Mouse (Mus musculus) myocyte (in vitro differentiated cells): ENCODE results near the gene Zp3r.

Experiments
- MAX ChIP-seq: IDR thresholded peaks from one replicate; pipeline ENCODE4 v1.6.1; 2011; ENCODE audit warnings: low read depth, mild to moderate bottlenecking, control low read depth
- POLR2A ChIP-seq: IDR thresholded peaks from one replicate; pipeline ENCODE4 v1.6.1; 2011; ENCODE audit warnings: low read depth, mild to moderate bottlenecking, control low read depth, moderate library complexity; ENCODE audit not compliant: insufficient read length
- TCF12 ChIP-seq: IDR thresholded peaks from one replicate; pipeline ENCODE4 v1.6.1; 2011; ENCODE audit warnings: mild to moderate bottlenecking, control low read depth; ENCODE audit not compliant: poor library complexity, insufficient read depth, severe bottlenecking
- USF1 ChIP-seq: IDR thresholded peaks from one replicate; pipeline ENCODE4 v1.6.1; 2011; ENCODE audit warnings: low read depth, mild to moderate bottlenecking, control low read depth, moderate library complexity

GRCm38 (mm10) chr1:130633761-130634410 is 4.5 kb upstream of the Zp3r start:
- TF ChIP-seq POLR2A (no peak), USF1 (no peak), TCF12 (no peak), MAX (no peak)
